Mouse (Mus musculus) thymus, adult 2 months (tissue): Measurements from ENCODE around the gene Olfr743.

Experiments used
- CTCF ChIP-seq: fragments of 200-500 bp; IDR thresholded peaks from 2 replicates; pipeline ENCODE4 v1.5.1; 2012; ENCODE audit warnings: mild to moderate bottlenecking, control low read depth, low read length, moderate library complexity, borderline replicate concordance; ENCODE audit not compliant: control insufficient read depth, poor library complexity, insufficient read depth; ENCODE audit errors: extremely low read depth
- POLR2A ChIP-seq: fragments of 200-500 bp; IDR thresholded peaks from 2 replicates; pipeline ENCODE4 v1.6.1; 2012; ENCODE audit warnings: mild to moderate bottlenecking, low read length, control low read depth, moderate library complexity; ENCODE audit not compliant: control insufficient read depth, poor library complexity, insufficient read depth; ENCODE audit errors: extremely low read depth

- TF ChIP-seq POLR2A (no peak), CTCF (no peak)
Measured at GRCm38 (mm10) chr14:50472438-50472837, 49.2 kb upstream of the Olfr743 start, which contains the start of gene Olfr741.
